Mouse (Mus musculus) hindlimb bud, embryonic 11.5 days (tissue): ENCODE results near the gene Rsbn1l.
"Not testable (repeated sequence)": the region's sequence is repeated elsewhere in the genome, so short reads cannot be mapped to it uniquely, and the experiment has no call there.

ENCODE experiments used
- DNase-seq: peaks from one replicate; pipeline ENCODE4 v3.0.0-alpha.2; 2012; ENCODE audit warnings: low read depth, low spot score; ENCODE audit errors: extremely low spot score

Gene Rsbn1l

DNA sequence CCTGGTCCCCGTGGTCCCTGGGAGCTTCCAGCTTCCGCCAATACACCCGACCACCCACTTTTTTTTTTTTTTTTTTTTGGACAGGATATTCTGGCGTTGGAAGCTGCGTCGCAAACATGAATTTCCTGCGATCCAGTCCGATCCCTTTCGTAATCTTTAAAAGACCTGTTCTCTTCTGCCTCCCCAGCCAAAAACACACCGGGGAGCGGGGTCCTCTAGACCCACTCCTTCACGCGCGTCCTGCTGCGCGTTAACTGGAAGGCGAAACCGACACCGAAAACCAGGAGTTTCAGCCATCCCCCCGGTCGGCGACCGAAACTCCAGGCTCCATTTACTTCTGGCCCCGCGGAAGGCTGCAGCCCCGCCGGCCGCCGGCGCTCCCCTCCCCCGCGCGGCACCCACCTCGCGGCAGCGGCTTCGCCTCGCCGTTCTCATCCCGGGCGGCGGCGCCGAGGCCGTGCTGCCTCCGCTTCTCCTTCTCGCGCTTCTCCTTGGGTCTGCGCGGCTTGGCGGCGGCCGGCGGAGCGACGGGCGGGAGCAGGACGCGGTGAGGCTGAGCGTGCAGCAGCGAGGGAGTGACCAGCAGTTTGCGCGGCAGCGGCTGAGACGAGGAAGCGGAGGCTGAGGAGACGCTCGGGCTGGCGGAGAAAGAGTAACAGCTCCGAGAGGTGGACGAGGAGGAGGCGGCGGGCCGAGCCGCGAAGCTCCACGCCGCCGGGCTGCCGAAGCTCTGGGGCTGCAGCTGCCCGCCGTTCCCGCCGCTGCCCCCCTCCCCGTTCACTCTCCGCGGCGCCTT is 5.1 kb downstream of the Rsbn1l start:
- DNase-seq = no peak

GRCm38 (mm10) chr5:20950516-20950854 is 5.7 kb downstream of the Rsbn1l start:
- no peak for DNase-seq

GRCm38 (mm10) chr5:20950093-20950492 is 6.1 kb downstream of the Rsbn1l start:
- DNase-seq = no peak

DNA sequence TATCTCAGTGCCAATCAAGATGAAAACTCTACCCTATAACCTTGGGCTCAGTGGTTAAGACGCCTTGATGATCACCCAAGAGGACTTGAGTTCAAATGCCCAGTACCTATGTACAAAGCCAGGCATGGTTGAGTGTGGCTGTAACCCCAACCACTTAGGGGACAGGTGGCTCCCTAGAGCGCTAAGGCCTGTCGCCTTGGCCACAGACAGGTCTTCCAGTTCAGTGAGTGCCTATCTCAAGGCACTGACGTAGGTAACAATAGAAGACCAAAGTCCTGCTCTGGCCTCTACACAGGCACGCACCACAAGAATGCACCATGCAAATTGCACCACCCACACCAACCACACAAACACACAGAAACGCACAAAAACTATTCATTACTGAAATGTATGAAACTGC is 9.3 kb downstream of the Rsbn1l start:
- no peak for DNase-seq

DNA sequence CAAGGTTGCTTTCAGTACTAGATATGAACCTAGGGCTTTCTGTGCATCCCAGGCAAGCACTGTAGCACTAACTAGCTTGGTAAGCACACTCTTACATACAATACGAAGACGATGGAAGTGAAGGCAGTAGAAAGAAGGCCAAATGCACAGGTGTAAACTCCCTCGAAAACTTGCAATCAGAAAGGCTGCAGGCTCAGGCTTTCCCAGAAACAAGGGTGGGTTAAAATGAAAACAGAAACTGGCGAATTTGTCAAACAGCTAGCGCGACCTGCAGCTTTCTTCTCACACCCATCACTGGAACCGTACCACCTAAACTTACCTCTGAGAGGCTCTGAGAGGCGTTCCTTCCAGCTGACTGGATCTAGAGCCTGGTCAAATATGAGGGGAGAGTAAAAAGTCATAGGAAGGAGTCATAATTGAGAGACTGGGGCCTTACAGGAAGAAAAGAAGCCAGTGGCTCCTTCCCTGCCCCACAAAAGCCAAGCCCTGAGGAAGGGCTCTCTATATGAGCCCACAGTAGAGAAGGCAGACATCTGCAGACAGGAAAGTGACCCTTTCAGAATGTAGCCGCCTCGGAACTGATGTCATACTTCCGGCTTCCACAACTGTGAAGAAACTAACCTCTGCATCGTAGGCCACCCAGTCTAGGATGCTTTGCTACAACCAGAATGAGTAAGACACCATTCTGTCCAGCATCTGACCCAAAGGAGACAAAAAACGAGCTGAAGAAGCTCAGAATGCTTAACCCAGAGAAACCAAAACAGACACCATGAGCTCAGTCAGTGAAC is 11.0 kb downstream of the Rsbn1l start:
- no peak for DNase-seq

DNA sequence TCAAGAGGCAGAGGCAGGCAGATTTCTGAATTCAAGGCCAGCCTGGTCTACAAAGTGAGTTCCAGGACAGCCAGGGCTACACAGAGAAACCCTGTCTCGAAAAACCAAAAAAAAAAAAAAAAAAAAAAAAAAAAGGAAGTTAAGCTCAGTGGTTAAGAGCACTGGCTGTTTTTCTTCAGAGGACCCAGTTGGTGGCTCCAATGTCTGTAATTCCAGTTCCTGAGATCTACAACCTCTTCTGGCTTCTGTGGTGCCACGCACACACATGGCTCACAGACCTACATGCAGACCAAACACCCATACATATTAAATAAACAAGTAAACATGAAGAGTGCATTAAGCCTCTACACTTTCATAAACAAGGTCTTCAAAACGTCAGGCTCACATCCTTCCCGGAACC is 12.4 kb downstream of the Rsbn1l start:
- not testable (repeated sequence) for DNase-seq

GRCm38 (mm10) chr5:20942523-20942922 is 13.7 kb downstream of the Rsbn1l start:
- DNase-seq = no peak

DNA sequence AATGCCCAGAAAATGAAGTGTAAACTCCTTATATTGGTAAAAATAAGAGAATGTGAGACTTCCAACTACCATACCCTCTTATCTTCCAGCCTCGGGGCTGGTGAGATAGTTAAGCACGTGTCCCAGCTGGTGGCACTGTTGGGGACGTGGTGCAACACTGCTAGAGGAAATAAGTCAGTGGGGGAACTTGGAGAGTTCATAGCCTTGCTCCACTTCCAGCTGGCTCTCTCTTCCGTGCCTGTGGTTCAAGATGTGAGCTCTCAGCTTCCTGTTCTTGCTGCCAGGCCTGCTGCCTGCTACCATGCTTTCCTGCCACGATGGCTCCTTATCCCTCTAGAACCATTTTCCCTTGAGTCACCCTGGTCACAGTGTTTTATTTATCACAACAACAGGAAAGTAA is 15.0 kb downstream of the Rsbn1l start:
- no peak for DNase-seq

GRCm38 (mm10) chr5:20940696-20941095 is 15.5 kb downstream of the Rsbn1l start:
- DNase-seq = no peak

DNA sequence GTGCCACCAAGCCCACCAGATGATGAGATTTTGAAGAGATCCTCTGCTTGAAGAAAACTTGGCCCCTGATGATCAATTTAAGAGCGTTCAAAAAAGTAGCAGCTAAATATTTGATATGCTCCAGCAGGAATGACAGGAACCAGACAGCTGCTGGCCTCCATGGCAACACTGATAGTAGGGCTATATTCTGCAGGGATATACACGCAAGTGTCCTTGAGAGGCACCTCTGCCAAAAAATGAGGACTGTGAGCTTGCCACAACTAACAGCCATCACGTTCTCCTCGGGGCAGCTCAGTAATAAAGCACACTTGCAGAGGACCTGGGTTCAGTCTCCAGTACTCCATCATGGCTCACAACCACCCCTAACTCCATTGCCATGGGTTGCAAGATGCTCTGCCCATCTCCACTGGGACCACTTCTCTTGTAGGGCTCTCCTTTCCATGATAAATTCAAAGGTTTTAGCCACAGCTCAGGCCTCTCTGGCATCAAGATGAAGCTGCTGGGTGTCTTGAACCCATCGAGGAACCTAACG is 16.1 kb downstream of the Rsbn1l start:
- no peak for DNase-seq

- no peak for DNase-seq
These were observed 17.7 kb downstream of the Rsbn1l start for GRCm38 (mm10) chr5:20938523-20938922.

DNA sequence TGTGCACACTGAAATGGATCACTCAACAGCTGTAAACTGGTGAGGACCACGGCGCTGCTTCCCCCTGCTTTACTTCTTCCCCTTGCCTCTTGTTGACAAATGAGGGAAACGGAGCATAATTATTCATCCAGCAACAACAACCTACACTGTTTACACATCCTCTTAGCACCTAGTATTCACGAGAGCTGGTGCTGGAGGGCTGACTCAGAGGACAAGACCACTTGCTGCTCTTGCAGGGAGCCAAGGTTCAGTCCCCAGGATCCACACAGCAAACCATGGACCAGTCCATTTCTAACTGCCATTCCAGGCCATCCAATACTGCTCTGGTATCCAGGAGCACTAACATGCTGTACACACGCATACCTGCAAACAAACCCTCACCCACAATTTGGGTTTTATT is 20.3 kb downstream of the Rsbn1l start:
- DNase-seq = no peak

DNA sequence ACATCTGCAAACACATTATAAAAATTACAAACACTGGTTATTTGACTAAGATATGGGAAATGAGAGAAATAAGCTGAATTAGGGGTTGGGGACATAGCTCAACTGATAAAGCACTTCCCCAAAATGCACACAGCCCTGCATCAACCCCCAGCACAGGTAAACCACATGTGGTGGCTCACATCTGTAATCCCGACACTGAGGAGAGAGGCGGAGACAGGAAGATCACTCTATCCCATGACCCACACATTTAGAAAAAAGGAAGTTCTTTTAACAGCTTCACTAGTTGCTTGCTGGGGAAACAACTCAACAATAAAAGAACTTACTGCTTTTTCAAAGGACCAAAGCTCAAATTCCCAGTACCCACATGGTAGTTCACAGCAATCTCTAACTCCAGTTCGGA is 23.6 kb downstream of the Rsbn1l start:
- DNase-seq = no peak

DNA sequence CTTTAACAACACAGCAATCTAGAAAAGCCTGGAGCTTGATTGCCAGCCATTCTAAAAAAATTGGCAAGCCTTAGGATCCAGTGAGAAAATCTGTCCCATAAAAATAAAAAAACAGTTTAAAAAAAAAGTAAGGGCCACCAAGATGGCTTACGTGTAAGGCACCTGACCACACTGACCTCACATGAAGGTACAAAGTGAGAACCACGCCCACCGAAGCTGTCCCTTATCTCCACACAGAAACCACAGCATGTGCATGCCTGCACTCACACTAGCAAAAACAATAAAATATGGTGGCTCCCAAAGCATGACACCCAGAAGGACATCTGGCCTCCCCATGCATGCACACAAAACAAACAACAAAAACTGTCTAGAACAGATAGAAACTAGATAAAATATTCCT is 24.9 kb downstream of the Rsbn1l start:
- DNase-seq = no peak

DNA sequence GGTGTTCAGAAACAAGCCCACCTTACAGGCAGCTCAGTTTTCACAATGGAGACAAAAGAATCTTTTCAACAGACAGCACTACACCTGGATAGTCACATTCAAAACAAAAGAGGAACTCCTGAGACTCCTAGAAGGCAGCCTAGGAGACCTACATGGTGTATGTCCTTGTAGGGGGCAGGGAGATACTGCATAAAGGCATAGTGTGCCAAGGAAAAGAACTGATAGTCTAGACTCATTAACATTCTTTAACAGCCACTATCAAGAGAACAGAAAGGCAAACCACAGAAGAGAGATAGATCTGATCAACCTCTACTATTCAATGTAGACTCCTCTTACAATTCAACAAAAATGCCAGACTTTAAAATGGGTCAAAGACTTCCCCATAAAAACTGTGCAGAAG is 25.8 kb downstream of the Rsbn1l start:
- no peak for DNase-seq

DNA sequence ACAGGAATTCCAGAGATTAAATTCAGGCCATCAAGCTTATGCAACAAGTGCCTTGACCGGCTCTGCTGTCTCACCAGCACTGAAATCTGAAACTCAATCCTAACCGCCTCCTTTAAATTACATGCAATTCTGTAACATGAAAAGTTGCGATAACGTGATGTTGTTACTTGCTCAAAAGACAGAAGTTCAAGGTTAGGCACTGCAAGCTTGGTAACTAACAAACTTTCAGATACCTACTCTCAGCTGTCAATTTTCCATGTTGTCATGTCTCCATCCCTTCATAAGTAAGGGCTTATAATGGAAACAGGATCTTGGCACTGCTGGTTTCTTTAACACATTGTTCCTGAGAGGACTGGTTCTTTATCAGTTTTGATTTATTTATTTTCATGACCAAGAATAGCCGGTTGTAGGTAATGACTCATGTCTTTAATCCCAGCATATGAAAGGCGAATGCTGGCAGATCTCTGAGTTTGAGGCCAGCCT is 26.5 kb downstream of the Rsbn1l start:
- no peak for DNase-seq

DNA sequence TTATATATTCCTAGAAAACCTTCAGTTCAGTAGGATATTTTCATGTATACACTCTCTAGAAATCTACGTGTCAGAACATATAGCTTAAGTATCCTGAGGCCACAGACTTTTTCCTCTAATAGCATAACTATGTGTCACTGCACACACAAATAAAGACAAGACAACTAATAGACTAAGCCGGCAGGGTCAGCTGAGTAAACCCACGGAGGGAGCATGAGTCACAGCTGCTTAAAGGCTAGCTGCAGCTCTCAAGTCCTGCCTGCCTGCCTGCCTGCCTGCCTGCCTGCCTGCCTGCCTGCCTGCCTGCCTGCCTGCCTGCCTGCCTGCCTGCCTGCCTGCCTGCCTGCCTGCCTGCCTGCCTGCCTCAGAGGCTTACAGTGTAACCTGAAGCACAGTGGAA is 30.7 kb downstream of the Rsbn1l start:
- DNase-seq = no peak

- DNase-seq = no peak
These were observed 31.6 kb downstream of the Rsbn1l start for GRCm38 (mm10) chr5:20924608-20925007.

GRCm38 (mm10) chr5:20919566-20919965 is 36.6 kb downstream of the Rsbn1l start:
- no peak for DNase-seq

GRCm38 (mm10) chr5:20918967-20919366 is 37.2 kb downstream of the Rsbn1l start:
- no peak for DNase-seq

- peak; percentile 60 for DNase-seq
These were observed 42.6 kb downstream of the Rsbn1l start for GRCm38 (mm10) chr5:20913372-20914275.
